Mouse (Mus musculus) brain, embryonic 14.5 days (tissue): ENCODE data around the gene Papln.

Experiments used
- CTCF ChIP-seq: fragments of 200-500 bp; IDR thresholded peaks from 2 replicates; pipeline ENCODE4 v1.5.1; 2012; ENCODE audit warnings: inconsistent platforms, mild to moderate bottlenecking, moderate library complexity, borderline replicate concordance; ENCODE audit not compliant: insufficient read depth, insufficient read length; ENCODE audit errors: extremely low read depth
- POLR2A ChIP-seq: fragments of 200-500 bp; IDR thresholded peaks from 2 replicates; pipeline ENCODE4 v1.6.1; 2012; ENCODE audit warnings: mild to moderate bottlenecking, inconsistent platforms, borderline replicate concordance; ENCODE audit not compliant: poor library complexity, insufficient read depth, insufficient read length, severe bottlenecking; ENCODE audit errors: extremely low read depth

GRCm38 (mm10) chr12:83726510-83727308 lies 36.7 kb upstream of the Papln start:
- no peak for TF ChIP-seq POLR2A
- TF ChIP-seq CTCF, result no peak
